Mouse (Mus musculus) T-helper 1 cell (primary cell): Measurements from ENCODE around the gene Cenpa.
"Not testable (repeated sequence)": the region's sequence is repeated elsewhere in the genome, so short reads cannot be mapped to it uniquely, and the experiment has no call there.

Experiments
- in situ Hi-C: fragments of 300-600 bp; cut with MboI, MseI; formaldehyde crosslinking; loops from one replicate; pipeline ENCODE4 v1.15.1; 2025; ENCODE audit warnings: high pct_unique_total_duplicates

Cenpa gene

GRCm38 (mm10) chr5:30678722-30679296, 12.2 kb downstream of the Cenpa start:
- in situ Hi-C loops = no loop called here

- in situ Hi-C loops = no loop called here
These were observed 13.0 kb downstream of the Cenpa start for GRCm38 (mm10) chr5:30679593-30679992.

- in situ Hi-C loops = no loop called here
These were observed 15.4 kb downstream of the Cenpa start for GRCm38 (mm10) chr5:30681970-30682369.

GRCm38 (mm10) chr5:30682967-30683600, 16.5 kb downstream of the Cenpa start:
- in situ Hi-C loops = no loop called here

- in situ Hi-C loops = no loop called here
These were observed 17.4 kb downstream of the Cenpa start for GRCm38 (mm10) chr5:30683993-30684392.

- in situ Hi-C loops = no loop called here
These were observed 20.2 kb downstream of the Cenpa start for GRCm38 (mm10) chr5:30686781-30687180.

- in situ Hi-C loops = no loop called here
These were observed 33.9 kb downstream of the Cenpa start for GRCm38 (mm10) chr5:30700361-30701000.

GRCm38 (mm10) chr5:30701373-30701772, 34.8 kb downstream of the Cenpa start:
- in situ Hi-C loops = not testable (repeated sequence)

- in situ Hi-C loops = no loop called here
These were observed 35.3 kb downstream of the Cenpa start for GRCm38 (mm10) chr5:30701866-30702265.

GRCm38 (mm10) chr5:30709744-30710383, 43.3 kb downstream of the Cenpa start:
- in situ Hi-C loops = loop anchor here (5.0 kb wide), 1 partner anchor 87 kb away; no protein-coding TSS in a partner anchor

GRCm38 (mm10) chr5:30710486-30710885, 43.9 kb downstream of the Cenpa start:
- in situ Hi-C loops = loop anchor here (5.0 kb wide), 1 partner anchor 87 kb away; no protein-coding TSS in a partner anchor

- in situ Hi-C loops = loop anchor here (5.0 kb wide), 1 partner anchor 86 kb away; no protein-coding TSS in a partner anchor
These were observed 44.8 kb downstream of the Cenpa start, which contains the start of gene Dpysl5 for GRCm38 (mm10) chr5:30711147-30712001. Gene Dpysl5 (plus strand): TSS chr5:30711564.

GRCm38 (mm10) chr5:30712002-30712390, 45.4 kb downstream of the Cenpa start:
- in situ Hi-C loops = loop anchor here (5.0 kb wide), 1 partner anchor 85 kb away; no protein-coding TSS in a partner anchor

- in situ Hi-C loops = loop anchor here (5.0 kb wide), 1 partner anchor 85 kb away; no protein-coding TSS in a partner anchor
These were observed 46.1 kb downstream of the Cenpa start for GRCm38 (mm10) chr5:30712441-30713298.

- in situ Hi-C loops = loop anchor here (5.0 kb wide), 1 partner anchor 84 kb away; no protein-coding TSS in a partner anchor
These were observed 46.7 kb downstream of the Cenpa start for GRCm38 (mm10) chr5:30713299-30713675.

- in situ Hi-C loops = loop anchor here (5.0 kb wide), 1 partner anchor 84 kb away; no protein-coding TSS in a partner anchor
These were observed 47.1 kb downstream of the Cenpa start for GRCm38 (mm10) chr5:30713691-30714090.

- in situ Hi-C loops = no loop called here
These were observed 49.7 kb downstream of the Cenpa start for GRCm38 (mm10) chr5:30716311-30716710.

- in situ Hi-C loops = no loop called here
These were observed 50.9 kb downstream of the Cenpa start for GRCm38 (mm10) chr5:30717506-30717905.

- in situ Hi-C loops = no loop called here
These were observed 51.6 kb downstream of the Cenpa start for GRCm38 (mm10) chr5:30717991-30718703.
